Mouse (Mus musculus) hindbrain, embryonic 10.5 days (tissue): ENCODE measurements at regions not wholly inside any gene's neighbourhood (a gene's known extent, or its start where the extent isn't known, plus 50 kb on each side); places are given as distances from the start of the nearest gene placed in this dataset.
"Not testable (repeated sequence)": the region's sequence is repeated elsewhere in the genome, so short reads cannot be mapped to it uniquely, and the experiment has no call there.

Experiments
- DNase-seq: peaks from one replicate; pipeline ENCODE4 v3.0.0-alpha.2; 2017; ENCODE audit warnings: low spot score
- H3K27ac ChIP-seq: fragments of 300-500 bp; sonication (generic); 2 replicates; pipeline ENCODE4 v1.5.1; 2016; ENCODE audit warnings: mild to moderate bottlenecking, moderate library complexity
- H3K27me3 ChIP-seq: fragments of 300-500 bp; sonication (generic); 2 replicates; pipeline ENCODE4 v1.6.1; 2016; ENCODE audit warnings: mild to moderate bottlenecking; ENCODE audit not compliant: poor library complexity, insufficient read depth, severe bottlenecking
- H3K36me3 ChIP-seq: fragments of 300-500 bp; sonication (generic); 2 replicates; pipeline ENCODE4 v1.6.1; 2016; ENCODE audit warnings: mild to moderate bottlenecking, moderate library complexity
- H3K4me1 ChIP-seq: fragments of 300-500 bp; sonication (generic); replicated peaks from 2 replicates; pipeline ENCODE4 v1.6.1; 2016; ENCODE audit warnings: mild to moderate bottlenecking
- H3K4me3 ChIP-seq: fragments of 300-500 bp; sonication (generic); 2 replicates; pipeline ENCODE4 v1.5.1; 2016; ENCODE audit warnings: mild to moderate bottlenecking, moderate library complexity
- H3K9me3 ChIP-seq: fragments of 300-500 bp; sonication (generic); 2 replicates; pipeline ENCODE4 v1.6.1; 2016; ENCODE audit warnings: mild to moderate bottlenecking, moderate library complexity
- WGBS: fragments of 180-500 bp; shearing (Covaris S2); methylation state at CpG from one replicate; pipeline ENCODE4 v1.1.7; 2016; 5-methylcytosine and 5-hydroxymethylcytosine counted together

DNA sequence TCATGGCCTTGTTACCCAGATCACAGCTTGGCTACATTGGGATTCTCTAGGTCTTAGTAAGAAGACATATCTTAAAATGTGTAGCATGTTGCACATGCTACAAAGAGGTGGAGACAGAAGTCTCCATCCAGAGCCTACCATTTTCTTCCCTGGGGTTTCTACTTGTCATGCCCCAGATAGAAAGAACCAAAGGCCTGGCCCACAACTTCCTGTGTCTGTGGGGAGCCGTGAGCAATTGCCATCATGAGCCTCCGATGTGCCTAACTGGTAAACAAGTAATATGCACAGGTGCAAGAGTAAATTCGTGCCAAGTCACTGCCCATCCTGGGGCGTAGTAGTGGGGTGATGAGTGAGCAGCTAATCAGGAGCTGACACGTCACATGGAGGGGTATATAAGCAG is 136.7 kb upstream of the Olfr1324 start:
- H3K27me3 ChIP-seq: not testable (repeated sequence)

DNA sequence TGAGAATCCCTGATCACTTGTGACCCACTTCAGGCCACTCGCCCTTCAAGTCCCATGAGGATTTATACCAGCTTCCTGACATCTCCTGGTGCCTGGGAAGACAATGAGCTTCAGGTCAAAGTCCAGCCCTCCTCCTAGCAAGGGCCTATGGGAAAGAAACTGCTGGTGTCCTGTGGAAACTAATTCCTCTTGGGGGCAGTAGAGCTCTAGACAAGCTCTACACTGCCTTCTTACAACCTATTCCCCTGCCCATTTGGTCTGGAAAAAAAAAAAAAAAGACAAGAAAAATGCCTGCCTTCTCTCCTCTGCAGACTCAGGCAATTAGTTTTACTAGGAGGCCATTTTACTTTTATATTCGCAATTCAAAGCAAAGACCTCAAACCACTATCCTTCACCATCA is 132.6 kb upstream of the Olfr1324 start:
- H3K4me3 ChIP-seq: no peak overlapping the region
- no peaks in the 10 kb centered on the region for H3K9me3 ChIP-seq
- peaks cover 21% of the 10 kb centered on the region for H3K36me3 ChIP-seq
- H3K27ac ChIP-seq: no peak overlapping the region
- no peaks in the 10 kb centered on the region for H3K4me1 ChIP-seq
- WGBS: 61% methylated on average over 2 of the region's 2 CpGs
- H3K27me3 ChIP-seq: no peaks in the 10 kb centered on the region
- no peak for DNase-seq

More for the DNA sequence above, 136.7 kb upstream of the Olfr1324 start:
- H3K4me1 ChIP-seq, H3K4me3 ChIP-seq, DNase-seq, H3K27ac ChIP-seq, H3K9me3 ChIP-seq: not testable (repeated sequence)
- WGBS: 94% methylated on average over 5 of the region's 5 CpGs
- peaks cover 56% of the 10 kb centered on the region for H3K36me3 ChIP-seq

DNA sequence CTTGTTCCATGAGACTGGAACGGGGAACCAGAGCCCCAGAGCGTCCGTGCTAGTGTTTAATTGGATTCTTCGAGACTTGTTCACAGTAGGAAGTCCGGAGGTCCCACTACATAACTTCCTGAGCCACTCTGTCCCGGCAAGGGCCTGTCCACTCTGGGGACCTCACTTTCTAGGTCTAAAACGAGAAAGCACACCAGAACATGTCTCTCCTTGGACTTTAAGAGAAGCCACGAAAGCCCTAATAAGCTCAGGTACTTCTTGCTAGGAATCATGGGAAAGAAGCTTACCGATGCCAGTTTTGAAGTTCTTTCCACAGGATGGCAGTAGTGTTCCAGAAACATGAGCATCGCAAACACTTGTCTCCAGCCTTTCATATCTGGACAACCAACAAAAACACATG is 122.0 kb upstream of the Olfr1324 start:
- DNase-seq: no peak
- Histone ChIP-seq H3K4me1 (no peaks in the 10 kb centered on the region), H3K9me3 (no peaks in the 10 kb centered on the region), H3K27ac (no peak overlapping the region), H3K4me3 (peak overlapping the region; percentile 36), H3K36me3 (no peaks in the 10 kb centered on the region), H3K27me3 (no peaks in the 10 kb centered on the region)
- 66% methylated on average over 10 of the region's 10 CpGs for WGBS

DNA sequence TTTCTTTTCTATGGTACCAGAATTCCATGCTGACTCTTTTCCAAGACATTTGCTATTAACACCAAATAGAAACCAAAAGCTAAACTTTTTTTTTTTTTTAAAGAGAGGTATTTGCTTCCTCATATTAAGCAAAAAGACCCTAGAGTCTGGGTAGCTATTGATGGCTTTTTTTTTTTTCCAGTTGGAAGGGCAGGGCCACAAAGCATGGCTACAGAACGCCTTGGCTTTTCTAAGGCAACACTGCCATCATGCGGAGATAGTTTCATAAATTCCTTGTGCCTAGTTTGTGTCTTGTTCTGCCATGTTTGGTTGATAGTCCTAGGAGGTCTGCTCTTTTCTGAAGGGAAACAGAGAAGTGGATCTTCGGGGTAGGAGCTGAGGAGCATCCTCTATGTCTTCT is 121.4 kb upstream of the Olfr1324 start:
- no peaks in the 10 kb centered on the region for H3K27me3 ChIP-seq
- H3K36me3 ChIP-seq: no peaks in the 10 kb centered on the region
- 46% methylated on average over 3 of the region's 3 CpGs for WGBS
- no peak overlapping the region for H3K27ac ChIP-seq
- peak overlapping the region; percentile 36; the same call in 1 of the 2 replicates for H3K4me3 ChIP-seq
- no peaks in the 10 kb centered on the region for H3K4me1 ChIP-seq
- no peaks in the 10 kb centered on the region for H3K9me3 ChIP-seq
- DNase-seq: no peak

DNA sequence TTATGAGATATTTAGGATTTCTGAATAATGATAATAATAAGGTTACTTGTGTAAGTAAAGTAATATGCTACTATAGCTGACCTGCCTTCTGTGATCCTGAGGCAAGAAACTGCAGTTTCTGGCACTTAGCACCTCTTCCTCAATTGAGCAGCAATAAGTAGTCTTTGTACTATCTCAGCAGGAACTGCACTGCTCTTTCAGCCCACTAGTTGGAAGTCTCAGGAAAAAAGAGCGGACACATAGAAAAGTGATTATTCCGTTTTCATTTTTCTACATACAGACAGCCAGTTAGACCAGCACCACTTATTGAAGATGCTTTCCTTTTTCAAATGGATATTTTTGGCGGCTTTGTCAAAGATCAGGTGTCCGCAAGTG is 109.5 kb upstream of the Olfr1324 start:
- not testable (repeated sequence) for H3K27ac ChIP-seq, H3K36me3 ChIP-seq, H3K4me1 ChIP-seq, H3K27me3 ChIP-seq, H3K9me3 ChIP-seq, DNase-seq
- peak overlapping the region; percentile 47 for H3K4me3 ChIP-seq
- 53% methylated on average over 4 of the region's 4 CpGs for WGBS

DNA sequence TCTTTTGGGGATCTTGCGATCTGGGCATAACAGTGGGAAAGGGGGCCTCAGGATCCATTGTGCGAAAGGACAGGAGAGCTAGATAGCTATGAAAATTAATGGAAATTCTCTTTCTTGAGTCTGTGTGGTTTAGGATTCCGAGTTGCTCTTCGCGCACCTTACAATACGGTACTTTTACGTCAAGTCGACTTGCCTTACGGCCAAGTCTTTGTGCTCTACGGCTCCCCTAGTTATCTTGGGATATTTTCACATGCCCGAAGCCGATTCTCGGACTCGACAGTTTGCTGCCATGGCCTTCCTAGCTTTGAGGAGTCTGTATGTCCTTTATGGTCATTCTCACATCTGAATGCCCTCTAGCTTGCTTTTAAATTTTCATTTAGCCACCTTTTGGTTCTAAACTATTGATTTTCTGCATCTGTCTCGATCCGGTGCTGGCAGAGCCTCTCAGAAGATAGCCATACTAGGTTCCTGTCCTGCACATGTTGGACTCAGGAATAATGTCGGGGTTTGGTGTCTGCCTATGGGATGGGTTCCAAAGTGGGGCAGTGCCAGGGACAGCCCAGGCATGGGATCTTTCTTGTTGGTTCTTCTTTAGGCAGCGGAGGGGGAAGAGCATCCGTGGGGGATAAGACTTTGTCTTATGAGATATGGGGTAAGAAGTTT is 109.0 kb upstream of the Olfr1324 start:
- peak overlapping the region; percentile 47 for H3K4me3 ChIP-seq
- H3K36me3 ChIP-seq: no peaks in the 10 kb centered on the region
- H3K4me1 ChIP-seq: no peaks in the 10 kb centered on the region
- whole genome bisulfite sequencing: 59% methylated on average over 19 of the region's 19 CpGs
- peak overlapping the region; percentile 45; the same call in 1 of the 2 replicates for H3K27ac ChIP-seq
- no peaks in the 10 kb centered on the region for H3K9me3 ChIP-seq
- H3K27me3 ChIP-seq: no peaks in the 10 kb centered on the region
- DNase-seq: peak; percentile 60

DNA sequence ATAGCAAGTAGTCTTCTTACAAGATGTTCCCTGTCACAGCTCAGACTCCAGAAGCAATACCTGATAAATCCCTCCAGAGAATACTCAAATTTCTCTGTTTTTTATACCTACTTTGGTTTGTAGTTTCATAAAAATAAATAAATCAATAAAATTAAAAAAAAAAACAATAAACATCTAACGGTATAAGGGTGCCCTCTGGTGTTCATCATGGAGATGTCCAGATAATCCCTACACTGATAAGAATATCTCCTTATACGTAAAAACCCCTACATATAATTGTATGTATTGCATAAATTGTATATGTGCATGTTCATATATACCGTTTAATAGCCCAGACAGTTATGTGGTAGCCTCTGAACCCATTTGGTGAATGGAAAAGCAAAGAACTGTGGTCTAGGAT is 75.7 kb upstream of the Olfr1324 start:
- no peak for DNase-seq
- no peaks in the 10 kb centered on the region for H3K9me3 ChIP-seq
- H3K4me1 ChIP-seq: no peaks in the 10 kb centered on the region
- H3K4me3 ChIP-seq: no peak overlapping the region
- no peaks in the 10 kb centered on the region for H3K27me3 ChIP-seq
- no peaks in the 10 kb centered on the region for H3K36me3 ChIP-seq
- no peak overlapping the region for H3K27ac ChIP-seq
- 21% methylated on average over 3 of the region's 3 CpGs for WGBS

DNA sequence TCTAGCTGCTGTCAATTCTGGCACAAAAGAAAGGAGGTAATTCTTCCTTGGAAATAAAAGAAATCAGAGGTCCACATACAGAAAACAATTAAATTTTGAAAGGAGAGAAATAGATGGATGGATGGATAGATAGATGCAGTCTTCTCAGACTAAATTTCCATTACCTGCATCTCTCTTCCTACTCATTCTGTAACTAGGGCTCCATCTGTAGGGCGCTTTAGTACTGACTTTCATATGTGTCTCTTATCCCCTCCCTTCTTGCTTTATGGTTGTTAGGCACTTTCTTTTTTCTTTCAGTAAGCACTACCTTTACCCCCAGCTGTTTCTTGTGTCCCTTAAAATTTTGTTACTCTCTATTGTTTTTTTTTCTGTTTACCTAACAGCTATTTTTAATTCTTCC is 72.9 kb upstream of the Olfr1324 start:
- Histone ChIP-seq H3K4me1 (no peaks in the 10 kb centered on the region), H3K9me3 (no peaks in the 10 kb centered on the region), H3K27me3 (no peaks in the 10 kb centered on the region), H3K36me3 (no peaks in the 10 kb centered on the region), H3K27ac (no peak overlapping the region), H3K4me3 (no peak overlapping the region)
- no peak for DNase-seq
- 24% methylated on average over 1 of the region's 1 CpGs for WGBS

DNA sequence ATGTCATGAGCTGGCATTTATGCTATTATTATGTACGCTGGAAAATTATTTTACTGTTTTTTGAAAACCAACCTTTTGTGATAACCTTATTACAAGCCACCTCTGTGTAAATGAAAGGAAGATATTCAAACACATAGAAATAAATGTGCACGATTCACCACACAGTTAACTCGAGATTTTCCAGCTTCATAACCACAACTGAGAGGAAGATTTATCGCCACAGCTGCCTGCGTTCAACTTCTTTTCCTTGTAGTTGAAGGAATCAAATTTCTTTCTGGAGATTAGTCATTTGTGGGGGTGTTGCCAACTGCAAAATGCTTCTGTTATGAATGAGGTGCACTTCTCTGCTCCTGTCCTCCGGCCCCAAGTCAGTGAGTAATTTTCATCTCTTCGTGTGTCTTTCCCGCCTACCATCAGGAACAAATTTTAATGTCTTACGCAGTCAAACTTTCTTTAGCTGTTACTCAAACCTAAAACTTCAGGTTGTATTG is 62.2 kb upstream of the Olfr1324 start:
- H3K36me3 ChIP-seq, H3K27ac ChIP-seq, H3K9me3 ChIP-seq, H3K27me3 ChIP-seq, H3K4me3 ChIP-seq, DNase-seq, H3K4me1 ChIP-seq: not testable (repeated sequence)
- WGBS: 86% methylated on average over 9 of the region's 9 CpGs
